Mouse (Mus musculus): Measurements from ENCODE around the gene Filip1l.

Filip1l gene

DNA sequence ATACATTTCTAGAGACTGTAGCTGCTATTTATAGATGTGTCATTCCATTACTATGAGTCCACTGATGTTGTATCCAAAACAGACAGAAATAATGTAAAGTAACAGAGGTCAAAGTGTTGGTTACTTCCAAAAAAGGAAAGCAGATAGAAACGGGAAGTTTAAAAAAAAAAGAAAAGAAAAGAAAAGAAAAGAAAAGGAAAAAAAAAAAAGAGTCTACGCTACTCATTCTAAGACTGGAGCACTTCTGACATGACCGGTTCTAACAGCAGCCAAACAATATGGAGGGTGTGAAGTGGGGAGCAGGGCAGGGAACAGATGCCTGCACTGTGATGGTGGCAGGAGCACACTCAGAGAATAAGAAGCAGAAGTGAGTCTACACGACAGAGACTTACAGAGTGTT is 175.6 kb downstream of the Filip1l start:
- no peak for DNase-seq (ENCODE audit: low read depth, low spot score)

DNA sequence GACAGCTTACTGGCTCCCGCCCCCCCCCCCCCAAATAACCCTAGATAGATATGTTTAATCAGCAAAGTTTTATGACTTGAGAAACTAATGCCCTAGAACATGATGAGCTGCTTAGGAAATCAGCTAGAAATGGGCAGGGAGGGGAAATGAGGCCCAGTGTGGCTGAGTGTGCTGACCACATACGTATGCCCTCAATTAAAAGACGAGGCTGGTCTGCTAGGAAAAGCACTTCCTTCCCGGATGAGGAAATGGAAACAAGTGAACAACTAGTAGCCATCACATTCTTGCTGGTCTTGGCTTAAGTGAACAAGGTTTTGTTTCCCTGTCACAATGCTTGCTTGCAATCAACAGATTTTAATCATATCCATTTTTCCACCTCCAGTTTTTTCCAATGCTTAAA is 177.7 kb downstream of the Filip1l start:
- DNase-seq (ENCODE audit: low read depth, low spot score) = no peak

DNA sequence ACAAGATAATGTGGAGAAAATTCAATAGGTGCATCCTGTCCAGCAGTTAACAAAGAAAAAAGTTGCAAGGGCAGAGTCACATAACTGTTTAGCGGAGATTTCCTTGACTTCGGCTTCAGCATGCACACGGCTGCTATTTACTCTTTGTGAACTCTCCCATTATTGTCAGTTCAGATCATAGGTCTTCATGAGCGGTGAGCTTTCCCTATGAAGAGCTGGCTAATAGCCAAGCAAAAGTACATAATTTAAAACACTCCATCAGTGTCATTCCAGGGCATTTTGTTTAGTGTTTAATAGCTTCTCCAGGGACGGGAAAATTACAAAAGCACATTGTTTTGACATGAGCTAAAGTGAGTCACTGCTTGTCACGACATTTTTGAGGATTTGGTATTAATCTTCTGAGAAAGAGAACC is 179.2 kb downstream of the Filip1l start:
- peak; percentile 59 for DNase-seq (ENCODE audit: low read depth, low spot score)

DNA sequence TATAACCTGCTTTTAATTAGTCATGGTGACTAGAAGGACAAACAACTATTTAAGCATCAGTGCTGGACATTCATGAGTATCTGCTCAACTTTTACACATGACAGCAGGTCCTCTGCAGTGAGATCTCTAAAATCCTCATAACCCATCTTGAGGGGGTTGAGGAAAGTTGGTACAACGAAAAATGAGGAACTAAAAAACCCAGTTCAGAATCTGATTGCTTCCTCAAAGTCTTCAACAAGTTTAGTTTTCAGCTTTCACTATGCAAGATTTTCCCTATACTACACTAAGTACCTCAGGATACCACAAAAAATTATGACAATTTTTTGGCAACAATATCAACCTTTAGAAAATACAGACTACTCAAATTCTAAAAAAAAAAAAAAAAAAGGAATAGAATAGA is 181.5 kb downstream of the Filip1l start:
- no peak for DNase-seq (ENCODE audit: low read depth, low spot score)

DNA sequence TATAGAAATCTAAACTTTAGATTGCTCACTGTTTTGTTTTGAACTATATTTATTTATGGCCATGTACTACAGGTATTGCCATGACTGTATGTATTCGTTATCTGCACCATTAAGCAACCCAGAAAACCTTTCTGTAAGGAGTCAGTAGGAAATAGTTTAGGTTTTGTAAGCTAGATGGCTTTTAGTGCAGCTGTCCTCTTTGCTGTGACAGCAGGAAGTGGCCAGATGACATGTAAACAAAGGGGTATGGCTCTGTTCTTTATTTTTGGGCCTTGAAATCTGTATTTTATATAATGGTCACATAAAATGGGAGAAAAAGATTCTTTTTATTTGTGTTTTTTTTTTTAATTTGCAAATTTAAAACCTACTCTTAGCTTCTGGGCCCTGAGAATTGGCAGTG is 181.9 kb downstream of the Filip1l start:
- no peak for DNase-seq (ENCODE audit: low read depth, low spot score)

DNA sequence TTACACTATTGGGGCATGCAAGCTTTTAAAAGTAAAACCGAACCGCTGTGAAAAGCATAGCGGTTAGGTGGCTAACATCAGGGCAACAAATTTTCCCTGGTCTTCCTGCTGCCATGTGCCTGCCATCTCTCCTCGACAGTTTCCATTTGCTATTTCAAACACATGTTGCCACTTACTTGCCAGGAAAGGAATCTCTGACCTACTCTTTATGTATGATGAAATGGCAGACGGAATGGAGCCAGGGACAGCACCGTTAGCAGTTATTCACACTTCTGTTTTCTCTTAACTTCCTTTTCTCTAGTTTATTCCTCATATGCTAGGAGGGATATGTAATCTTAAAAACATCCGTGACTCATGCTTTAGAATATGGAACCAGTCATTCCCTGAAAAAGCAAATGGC is 183.6 kb downstream of the Filip1l start:
- DNase-seq (ENCODE audit: low read depth, low spot score) = no peak

DNA sequence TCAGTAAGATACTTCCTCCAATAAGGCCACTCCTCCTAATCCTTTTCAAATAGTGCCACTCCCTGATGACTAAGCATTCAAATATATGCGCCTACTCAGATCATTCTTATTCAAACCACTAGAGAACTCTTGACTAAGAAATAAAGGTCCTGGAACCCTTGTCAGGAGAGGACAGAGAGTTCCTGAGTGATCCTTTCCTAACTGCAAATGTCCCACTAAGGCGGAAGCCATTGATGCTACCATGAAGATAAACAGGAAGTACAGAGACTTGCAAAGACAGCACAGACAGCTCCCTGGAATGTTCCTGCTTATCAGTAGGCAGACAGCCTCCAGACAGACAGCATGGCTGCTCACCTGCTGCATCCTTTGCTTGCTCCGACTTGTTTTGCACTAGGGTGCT is 190.3 kb downstream of the Filip1l start:
- DNase-seq (ENCODE audit: low read depth, low spot score) = no peak

DNA sequence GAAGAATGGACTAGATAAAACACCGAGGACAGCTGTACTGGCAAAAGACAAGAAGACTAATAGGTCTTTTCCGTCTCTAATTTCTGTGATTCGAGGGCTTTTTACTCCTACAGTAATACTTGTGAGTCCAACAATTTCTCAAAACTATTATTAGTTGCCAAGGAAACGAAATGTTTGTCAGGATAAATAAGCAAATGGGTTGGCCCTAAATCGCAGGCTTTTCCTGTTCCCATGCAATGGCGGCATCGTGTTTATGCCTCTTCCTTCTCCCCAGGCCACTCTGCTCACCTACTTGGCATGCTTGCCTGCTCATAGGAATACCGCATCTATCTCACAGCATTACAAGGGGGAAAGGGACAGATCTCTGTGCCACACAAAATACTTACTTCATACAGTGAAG is 191.5 kb downstream of the Filip1l start:
- DNase-seq (ENCODE audit: low read depth, low spot score) = no peak

DNA sequence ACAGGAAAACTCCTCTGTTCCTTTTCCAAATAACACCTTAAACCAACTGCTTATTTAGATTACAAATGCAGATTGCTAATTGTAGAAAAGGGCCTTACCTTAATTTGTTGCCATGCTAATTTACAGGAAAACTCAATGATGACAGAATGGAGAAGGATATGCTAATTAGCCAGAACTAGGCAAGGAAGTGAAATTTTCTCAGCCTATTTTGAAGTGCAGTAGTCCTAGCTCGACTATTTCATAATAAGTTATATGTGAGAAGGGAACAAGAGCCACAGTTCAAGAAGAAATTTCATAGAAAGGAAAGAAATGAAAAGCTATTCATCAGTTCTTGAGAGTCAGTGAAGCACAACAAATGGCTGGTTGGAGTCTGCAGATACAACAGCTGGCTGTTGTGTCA is 193.5 kb downstream of the Filip1l start:
- no peak for DNase-seq (ENCODE audit: low read depth, low spot score)

DNA sequence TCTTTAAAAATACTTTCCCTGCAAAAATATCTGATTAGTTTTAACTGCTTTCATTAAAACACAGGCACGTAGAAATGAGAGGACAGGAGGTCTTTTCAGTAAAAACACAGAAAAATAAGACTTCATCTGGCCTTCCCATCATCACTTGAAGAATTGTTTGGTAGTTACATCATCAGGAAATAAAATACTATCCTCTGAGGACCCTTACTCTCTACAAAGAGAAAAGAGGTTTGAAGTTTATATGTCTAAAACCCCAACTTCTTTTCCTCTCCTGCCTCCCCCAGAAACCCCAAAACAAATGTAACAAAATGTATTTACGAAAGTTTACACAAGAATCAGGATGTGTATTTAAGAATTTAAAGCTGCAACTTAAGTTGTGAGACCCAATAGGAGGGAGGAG is 195.7 kb downstream of the Filip1l start:
- no peak for DNase-seq (ENCODE audit: low read depth, low spot score)

DNA sequence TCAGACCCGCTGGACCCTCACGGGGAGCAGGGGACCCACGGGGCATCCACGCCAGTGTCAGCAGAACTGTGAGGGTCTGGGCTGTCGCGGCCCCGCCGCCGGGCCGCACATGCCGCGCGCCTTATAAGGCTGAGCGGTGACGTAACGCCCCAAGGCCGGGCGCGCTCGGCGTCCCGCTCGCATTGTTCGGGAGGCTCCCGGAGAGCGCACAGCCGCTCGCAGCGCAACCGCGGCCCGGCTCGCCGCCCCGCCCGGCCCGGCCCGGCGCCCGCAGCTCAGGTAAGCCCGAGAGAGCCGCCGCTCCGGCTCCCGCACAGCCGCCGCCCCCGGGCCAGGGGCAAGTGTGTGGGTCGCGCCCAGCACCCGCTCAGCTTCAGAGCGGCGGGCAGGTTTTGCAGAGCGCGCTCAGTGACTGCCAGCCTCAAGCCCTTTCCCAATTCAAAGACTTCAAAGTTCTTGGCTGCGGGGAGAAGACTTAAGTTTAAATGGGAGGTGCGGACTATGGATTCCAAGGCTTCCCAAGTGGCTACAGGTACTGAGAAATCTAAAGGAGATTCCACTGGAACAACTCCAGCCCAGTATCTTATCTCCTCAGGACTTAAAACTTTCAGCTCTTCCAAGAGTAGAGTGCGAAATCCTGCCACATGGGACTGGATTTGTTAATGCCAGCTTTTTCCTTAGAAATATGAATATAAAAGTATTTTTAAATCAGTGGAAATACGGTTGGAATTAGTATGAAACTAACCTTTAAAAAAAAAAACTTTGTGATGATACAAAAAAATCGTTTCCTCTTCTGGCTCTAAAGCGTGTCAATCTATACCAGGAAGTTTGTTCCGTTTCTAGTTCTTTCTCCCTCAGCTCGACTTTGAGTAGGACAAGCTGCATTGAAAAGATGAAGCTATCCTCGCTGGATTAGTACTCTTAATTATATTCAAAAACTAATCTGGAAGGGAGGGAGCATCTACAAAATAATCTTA is 196.5 kb downstream of the Filip1l start:
- peak; percentile 87 for DNase-seq (ENCODE audit: low read depth, low spot score)

DNA sequence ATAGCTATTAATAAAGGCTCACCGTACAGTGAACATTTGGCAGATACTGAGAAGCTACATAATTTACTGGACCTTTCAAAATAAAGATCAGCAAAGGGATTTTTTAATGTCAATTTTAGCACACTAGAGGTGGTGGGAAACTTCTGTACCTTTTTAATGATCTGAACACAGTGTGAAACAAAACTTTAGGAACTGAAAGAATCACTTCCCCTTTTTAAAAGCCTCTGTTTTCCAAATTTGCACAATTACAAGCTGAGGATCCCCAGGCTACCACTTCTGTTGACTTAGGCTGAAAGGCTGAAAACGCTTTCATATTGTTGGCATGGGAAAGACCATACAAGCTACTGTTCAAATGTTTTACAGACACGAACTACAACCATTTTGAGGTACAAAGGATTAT is 197.2 kb downstream of the Filip1l start:
- DNase-seq (ENCODE audit: low read depth, low spot score) = no peak

DNA sequence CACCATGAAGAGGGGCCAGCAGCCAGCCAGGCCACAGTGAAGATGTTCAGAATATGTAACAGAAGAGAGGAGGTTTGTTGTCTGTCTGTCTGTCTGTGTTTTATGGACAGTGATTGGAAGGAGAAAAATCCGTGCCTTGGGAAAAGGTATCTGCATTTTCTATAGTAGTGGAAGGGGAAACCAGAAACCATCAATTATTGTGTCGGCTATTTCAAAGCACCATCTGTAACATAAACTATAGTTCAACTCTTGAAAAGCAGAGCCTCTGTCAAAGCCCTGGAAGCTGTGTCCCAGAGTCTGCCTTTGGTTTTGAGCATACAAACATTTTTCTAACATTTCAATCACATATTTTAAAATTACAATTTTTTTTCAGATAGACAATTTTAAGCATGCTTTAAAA is 197.9 kb downstream of the Filip1l start:
- DNase-seq (ENCODE audit: low read depth, low spot score) = peak; percentile 61

DNA sequence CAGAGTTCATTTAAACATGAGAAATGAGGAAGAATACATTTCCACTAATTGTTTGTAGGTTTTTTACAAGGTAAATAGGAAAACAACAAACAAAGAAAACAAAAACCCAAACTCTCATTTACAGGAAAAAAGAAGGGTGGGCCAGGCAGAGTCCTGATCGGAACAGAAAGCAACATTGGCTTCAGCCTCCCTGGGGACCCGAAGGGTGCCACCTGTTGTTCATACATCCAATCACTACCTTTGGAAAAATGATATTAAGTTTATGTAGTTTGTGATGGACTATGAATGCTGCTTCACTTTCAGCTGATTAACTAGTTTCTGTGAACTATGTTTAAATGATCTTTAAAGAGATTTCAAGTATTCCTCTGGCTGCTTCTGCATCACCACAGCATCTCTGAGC is 198.7 kb downstream of the Filip1l start:
- DNase-seq (ENCODE audit: low read depth, low spot score) = no peak

DNA sequence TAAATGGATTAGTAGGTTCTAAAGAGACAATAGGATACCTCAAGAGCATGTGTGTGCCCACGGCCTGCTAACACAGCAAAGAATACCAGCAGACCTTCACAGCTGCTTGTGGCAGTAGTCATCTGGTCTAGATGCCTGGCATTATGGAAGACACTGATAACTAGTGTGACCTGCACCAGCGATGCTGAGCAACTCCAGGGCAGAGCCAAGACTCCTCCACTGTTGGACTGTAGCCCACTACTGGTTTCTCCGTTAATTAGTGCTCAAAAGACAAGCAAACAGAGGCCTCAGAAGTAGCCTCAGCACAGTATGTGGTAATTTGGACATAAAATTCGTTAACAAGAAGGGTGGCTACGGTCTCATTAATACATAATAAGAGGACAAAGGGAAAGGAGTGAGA is 199.8 kb downstream of the Filip1l start:
- DNase-seq (ENCODE audit: low read depth, low spot score) = no peak

DNA sequence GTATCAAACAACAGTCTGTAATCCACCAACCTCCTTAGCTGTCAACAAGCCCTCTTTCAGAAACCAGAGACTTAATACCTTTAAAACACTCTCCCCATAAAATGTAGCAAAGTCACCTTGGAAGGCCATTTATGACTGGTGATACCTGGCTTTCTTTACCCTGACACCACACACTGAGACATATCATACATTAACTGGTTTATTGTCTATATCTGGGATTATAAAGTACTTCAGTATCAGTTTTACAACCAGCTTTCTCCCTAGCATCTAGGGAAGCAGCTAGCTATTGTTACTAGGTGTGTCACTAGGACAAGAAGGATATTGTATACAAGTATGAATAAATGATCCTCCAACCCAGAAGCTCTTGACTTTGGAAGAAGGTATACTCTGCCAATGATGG is 200.3 kb downstream of the Filip1l start:
- no peak for DNase-seq (ENCODE audit: low read depth, low spot score)

DNA sequence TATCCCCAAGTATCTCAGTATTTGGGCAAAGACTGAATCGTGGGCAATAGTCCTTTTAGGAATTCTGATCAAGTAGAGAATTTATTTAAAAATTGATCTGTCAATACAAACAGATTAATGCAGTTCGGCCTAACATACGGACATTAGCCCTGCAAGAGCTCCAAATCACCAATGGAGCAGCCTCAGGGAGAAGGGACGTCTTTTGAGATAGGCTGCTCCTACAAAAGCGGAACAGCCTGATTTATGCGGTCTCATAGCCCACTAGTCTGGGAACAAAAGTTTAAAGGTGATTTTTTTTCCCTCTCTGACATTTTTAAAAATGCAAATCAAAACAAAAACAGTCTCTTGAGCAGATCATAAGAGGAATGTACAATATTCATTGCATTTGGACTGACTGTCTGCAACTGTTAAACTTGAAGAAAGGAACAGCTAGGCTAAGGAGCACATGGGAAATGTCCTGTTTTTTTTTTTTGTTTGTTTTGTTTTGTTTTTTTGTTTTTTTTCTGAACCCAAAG is 202.1 kb downstream of the Filip1l start:
- no peak for DNase-seq (ENCODE audit: low read depth, low spot score)

DNA sequence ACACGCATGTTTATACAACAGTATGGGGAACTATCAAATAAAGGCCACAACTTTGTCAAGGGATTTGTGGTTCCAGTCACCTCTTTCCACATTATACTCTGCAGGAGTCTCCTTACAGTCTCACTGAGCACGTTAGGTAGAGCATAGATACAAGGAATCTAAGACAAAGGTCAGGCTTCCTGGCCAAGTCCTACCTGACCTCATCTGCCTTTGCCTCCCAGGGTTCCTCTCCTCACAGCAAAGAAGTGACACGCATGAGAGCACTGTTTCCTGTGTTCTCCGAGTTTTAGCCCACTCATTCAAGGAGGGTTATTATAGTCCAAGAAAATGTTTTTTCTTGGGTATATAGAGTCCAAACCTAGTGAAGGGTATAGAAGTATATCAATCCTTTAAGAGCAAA is 202.8 kb downstream of the Filip1l start:
- DNase-seq (ENCODE audit: low read depth, low spot score) = no peak

DNA sequence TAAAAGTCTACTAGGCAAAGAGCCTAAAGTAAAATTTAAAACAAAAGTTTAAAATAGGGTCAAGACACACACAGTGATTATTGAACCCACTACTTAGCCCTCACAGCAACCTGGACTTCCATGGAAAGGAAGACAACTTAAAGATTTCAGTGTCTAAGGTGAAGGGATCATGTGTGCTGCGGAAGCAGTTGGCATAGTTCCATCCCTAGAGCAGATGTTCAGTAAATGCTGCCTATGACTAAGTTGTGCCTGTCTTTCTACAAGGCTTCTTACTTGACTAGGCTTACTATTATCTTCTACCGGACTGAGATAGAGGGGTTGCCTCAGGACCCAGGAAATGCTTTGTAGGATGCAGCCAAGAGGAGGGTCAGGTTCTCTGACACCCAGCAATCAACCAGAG is 203.4 kb downstream of the Filip1l start:
- no peak for DNase-seq (ENCODE audit: low read depth, low spot score)

DNA sequence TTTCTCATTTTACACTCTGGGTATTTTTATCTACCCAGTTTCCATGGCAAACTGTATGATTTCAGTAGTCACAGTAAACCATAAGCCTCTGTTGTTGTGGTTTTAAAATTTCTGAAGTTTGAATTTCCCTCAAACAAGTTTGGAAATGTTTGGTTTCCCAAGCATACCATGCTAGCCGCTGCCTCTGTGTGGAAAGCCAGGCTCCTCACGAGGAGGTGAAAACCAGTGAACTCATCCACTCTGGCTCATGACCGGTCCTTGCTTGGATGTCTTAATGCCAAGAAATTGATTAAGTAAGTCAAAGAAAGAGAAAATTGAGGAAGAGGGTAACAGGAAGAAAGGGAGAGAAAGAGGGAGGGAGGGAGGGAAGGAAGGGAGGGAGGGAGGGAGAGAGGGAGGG is 205.4 kb downstream of the Filip1l start:
- DNase-seq (ENCODE audit: low read depth, low spot score) = no peak

DNA sequence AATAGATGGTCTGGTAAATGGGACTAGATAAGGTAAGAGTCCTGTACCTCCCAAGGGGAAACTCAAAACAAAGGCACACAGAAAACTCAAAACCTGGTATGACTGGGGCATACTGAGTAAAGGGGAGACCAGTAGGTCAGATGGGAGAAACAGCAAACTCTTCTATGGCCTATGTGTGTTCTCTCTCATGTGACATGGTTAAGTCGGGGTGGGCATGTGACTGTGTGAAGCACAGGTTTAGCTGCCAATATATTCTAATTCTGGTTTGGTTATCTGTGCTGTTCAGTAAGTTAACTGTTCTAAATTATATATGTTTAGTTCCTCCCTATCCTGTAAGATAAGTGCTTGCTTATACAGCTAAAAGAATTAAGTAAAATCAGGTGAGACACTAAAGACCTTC is 207.3 kb downstream of the Filip1l start:
- DNase-seq (ENCODE audit: low read depth, low spot score) = no peak

DNA sequence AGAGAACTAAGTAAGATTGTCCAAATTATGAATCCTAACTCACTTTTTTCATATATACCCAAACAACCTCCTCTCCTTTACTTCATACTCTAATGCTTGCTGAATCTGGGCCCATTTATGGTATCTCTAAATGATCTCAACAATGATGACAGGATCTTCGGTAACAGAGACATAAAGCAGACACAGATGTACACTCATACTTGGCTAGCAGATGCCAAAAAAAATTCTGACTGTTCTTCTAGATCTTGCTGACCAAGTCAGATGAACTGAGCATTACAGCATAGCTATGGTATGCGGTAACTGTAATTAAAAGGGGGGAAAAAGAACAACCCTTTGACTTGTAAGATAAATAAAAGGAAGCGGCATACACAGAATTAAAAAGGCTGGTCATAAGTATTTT is 210.6 kb downstream of the Filip1l start:
- no peak for DNase-seq (ENCODE audit: low read depth, low spot score)

DNA sequence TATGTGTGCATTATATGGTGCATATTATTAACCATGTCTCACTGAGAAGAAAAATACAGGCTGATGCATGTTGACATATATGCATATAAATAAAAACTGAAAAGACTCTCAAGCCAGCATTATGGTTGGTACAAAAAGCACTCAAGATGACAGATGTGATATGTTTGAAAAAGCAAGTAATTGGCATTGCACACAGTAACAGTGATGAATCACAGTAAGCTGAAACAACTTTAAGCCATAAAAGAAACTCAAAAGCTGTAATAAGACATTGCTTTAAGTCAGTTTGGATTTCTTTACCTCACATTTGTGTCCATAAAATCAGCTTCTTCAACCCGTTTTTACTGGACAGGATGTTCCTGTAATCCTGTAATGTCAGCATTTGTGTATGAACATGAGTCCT is 211.9 kb downstream of the Filip1l start:
- DNase-seq (ENCODE audit: low read depth, low spot score) = no peak

Measured in mesoderm, embryonic 11.5 days (tissue).